Mouse (Mus musculus) kidney, embryonic 16.5 days (tissue): ENCODE data around the gene Gm20388. TPM values are rescaled to one million over a fixed set of nuclear protein-coding genes. Genes with fewer than 3 reads are reported as not detected.

Experiments used
- ATAC-seq: fragments of 200-750 bp; cut with Nextera tagmentation; 2 replicates; pipeline ENCODE4 v1.8.0; 2017; ENCODE audit warnings: moderate TSS enrichment; ENCODE audit not compliant: low FRiP score, low TSS enrichment
- H3K27ac ChIP-seq: fragments of 300-500 bp; sonication (generic); 2 replicates; pipeline ENCODE4 v1.5.1; 2014; ENCODE audit warnings: low read length
- H3K27me3 ChIP-seq: fragments of 300-500 bp; sonication (generic); 2 replicates; pipeline ENCODE4 v1.6.1; 2014; ENCODE audit warnings: low read length, control low read depth, mixed read lengths; ENCODE audit not compliant: insufficient read depth
- H3K36me3 ChIP-seq: fragments of 300-500 bp; sonication (generic); 2 replicates; pipeline ENCODE4 v1.6.1; 2014; ENCODE audit warnings: low read length, control low read depth, mixed read lengths; ENCODE audit not compliant: insufficient read depth
- H3K4me1 ChIP-seq: fragments of 300-500 bp; sonication (generic); 2 replicates; pipeline ENCODE4 v1.6.1; 2014; ENCODE audit warnings: low read length, control low read depth, mixed read lengths; ENCODE audit not compliant: insufficient read depth
- H3K4me2 ChIP-seq: fragments of 300-500 bp; sonication (generic); replicated peaks from 2 replicates; pipeline ENCODE4 v1.6.1; 2014; ENCODE audit warnings: low read depth, low read length
- H3K4me3 ChIP-seq: fragments of 300-500 bp; sonication (generic); 2 replicates; pipeline ENCODE4 v1.5.1; 2014; ENCODE audit warnings: mild to moderate bottlenecking, low read length
- H3K9ac ChIP-seq: fragments of 300-500 bp; sonication (generic); replicated peaks from 2 replicates; pipeline ENCODE4 v1.6.1; 2014; ENCODE audit warnings: low read length
- H3K9me3 ChIP-seq: fragments of 300-500 bp; sonication (generic); 2 replicates; pipeline ENCODE4 v1.6.1; 2016; ENCODE audit warnings: low read length, control low read depth
- WGBS: fragments of 180-500 bp; shearing (Covaris S2); extraction: QIAGEN DNeasy Blood & Tissue Kit; methylation state at CpG from one replicate; pipeline ENCODE4 v1.1.7; 2014; 5-methylcytosine and 5-hydroxymethylcytosine counted together
- polyA plus RNA-seq: library from polyadenylated mRNA; unstranded; fragments of >200 nt; fragmentation: Nextera tagmentation; extraction: Ambion mirVana; gene quantifications from 2 replicates; pipeline ENCODE4 v1.2.1, GENCODE M21; 2015

Gm20388 gene
- polyA plus RNA-seq, 1 experiment from 2014 or later = 7.7 TPM

DNA sequence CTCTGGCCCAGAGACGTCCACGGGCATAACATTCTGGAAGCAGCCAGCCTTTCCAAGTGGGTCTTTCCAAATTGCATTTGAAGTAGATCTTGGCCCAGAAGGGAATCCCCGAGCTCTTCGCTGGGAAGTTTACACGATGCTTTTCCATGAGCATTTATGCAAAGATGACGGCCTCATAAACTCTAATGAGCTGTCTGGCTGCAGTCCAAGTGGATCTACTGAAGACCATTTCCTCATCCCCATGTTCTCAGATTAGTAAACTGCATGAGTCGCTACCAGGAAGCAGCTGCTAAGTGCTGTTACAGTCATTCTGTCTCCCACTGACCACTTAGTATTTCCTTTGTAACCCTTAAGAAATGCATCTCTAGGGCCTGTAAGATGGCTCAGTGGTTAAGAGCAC, 3852.7 kb downstream of the Gm20388 start:
- WGBS = 49% methylated on average over 7 of the region's 7 CpGs
- ATAC-seq = no peak
- Histone ChIP-seq H3K9ac (no peak overlapping the region), H3K36me3 (no peaks in the 10 kb centered on the region), H3K9me3 (no peaks in the 10 kb centered on the region), H3K4me1 (peaks cover 27% of the 10 kb centered on the region), H3K27ac (peak overlapping the region; percentile 43; the same call in 1 of the 2 replicates), H3K4me2 (no peak overlapping the region), H3K27me3 (no peaks in the 10 kb centered on the region), H3K4me3 (no peak overlapping the region)

DNA sequence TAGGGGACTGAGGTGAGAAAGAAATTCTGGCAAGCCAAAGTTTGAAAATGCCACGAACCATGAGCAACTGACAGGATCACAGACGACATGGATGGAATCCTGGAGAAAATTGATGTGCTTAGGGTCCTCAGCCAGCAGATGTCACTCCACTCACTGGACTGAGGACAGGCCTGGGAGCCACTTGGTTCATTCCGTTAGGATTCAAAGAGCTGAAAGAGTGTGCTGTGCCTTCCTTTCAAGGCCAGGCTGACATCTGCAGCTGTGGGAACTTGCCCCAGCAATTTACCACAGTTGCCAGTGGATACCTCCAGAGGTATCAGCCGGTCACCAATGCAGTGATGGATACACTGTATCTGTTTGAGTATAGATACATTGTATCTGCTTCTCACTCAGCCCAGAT, 3854.0 kb downstream of the Gm20388 start:
- no peak for ATAC-seq
- Histone ChIP-seq H3K27ac (no peak overlapping the region), H3K27me3 (no peaks in the 10 kb centered on the region), H3K9me3 (no peaks in the 10 kb centered on the region), H3K4me2 (no peak overlapping the region), H3K9ac (no peak overlapping the region), H3K4me1 (peaks cover 27% of the 10 kb centered on the region), H3K36me3 (no peaks in the 10 kb centered on the region), H3K4me3 (no peak overlapping the region)
- 49% methylated on average over 4 of the region's 4 CpGs for WGBS

DNA sequence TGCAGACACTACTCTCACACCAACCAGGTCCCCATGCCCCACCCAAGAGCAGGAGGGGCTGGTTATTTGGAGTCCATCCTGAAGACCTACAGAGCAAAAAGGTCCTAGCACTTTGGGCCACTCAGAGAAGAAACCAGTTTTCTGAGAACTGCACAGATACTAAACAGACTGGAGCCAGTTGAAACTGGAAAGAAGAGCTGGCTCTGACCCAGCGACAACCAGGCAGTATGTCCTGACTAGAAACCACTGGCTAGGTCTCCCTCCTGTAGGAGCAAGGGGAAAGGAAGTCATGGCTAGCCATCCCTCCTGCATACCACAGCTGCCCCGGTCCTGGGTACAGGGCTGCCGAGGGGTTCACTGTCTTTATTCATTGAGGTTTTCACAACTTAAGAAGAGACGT, 3855.9 kb downstream of the Gm20388 start:
- no peak overlapping the region for H3K9ac ChIP-seq
- no peak overlapping the region for H3K27ac ChIP-seq
- ATAC-seq = no peak
- H3K4me1 ChIP-seq = peaks cover 12% of the 10 kb centered on the region
- no peak overlapping the region for H3K4me2 ChIP-seq
- H3K27me3 ChIP-seq = no peaks in the 10 kb centered on the region
- H3K36me3 ChIP-seq = no peaks in the 10 kb centered on the region
- 84% methylated on average over 4 of the region's 4 CpGs for whole genome bisulfite sequencing
- no peaks in the 10 kb centered on the region for H3K9me3 ChIP-seq
- no peak overlapping the region for H3K4me3 ChIP-seq

DNA sequence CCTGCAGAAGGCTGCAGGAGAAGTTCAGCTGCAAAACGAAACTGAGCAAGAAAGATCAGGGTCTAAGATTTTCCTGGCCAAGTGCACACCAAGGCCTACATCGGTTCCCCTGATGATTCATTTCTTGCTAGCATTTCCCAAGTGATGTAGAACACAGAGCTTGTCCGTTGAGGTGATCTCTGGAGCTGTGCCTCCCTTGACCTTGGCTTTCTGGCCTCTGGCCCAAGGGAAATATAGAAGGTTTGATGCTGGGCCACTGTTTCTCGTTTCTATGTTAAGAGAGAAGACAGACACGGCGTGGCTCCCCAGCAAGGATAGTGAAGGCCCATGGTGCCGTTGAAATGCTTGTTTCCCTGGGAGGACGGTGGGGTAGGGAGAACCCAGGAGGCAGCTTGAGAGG, 3857.2 kb downstream of the Gm20388 start:
- WGBS = 78% methylated on average over 8 of the region's 8 CpGs
- Histone ChIP-seq H3K36me3 (no peaks in the 10 kb centered on the region), H3K27me3 (no peaks in the 10 kb centered on the region)

DNA sequence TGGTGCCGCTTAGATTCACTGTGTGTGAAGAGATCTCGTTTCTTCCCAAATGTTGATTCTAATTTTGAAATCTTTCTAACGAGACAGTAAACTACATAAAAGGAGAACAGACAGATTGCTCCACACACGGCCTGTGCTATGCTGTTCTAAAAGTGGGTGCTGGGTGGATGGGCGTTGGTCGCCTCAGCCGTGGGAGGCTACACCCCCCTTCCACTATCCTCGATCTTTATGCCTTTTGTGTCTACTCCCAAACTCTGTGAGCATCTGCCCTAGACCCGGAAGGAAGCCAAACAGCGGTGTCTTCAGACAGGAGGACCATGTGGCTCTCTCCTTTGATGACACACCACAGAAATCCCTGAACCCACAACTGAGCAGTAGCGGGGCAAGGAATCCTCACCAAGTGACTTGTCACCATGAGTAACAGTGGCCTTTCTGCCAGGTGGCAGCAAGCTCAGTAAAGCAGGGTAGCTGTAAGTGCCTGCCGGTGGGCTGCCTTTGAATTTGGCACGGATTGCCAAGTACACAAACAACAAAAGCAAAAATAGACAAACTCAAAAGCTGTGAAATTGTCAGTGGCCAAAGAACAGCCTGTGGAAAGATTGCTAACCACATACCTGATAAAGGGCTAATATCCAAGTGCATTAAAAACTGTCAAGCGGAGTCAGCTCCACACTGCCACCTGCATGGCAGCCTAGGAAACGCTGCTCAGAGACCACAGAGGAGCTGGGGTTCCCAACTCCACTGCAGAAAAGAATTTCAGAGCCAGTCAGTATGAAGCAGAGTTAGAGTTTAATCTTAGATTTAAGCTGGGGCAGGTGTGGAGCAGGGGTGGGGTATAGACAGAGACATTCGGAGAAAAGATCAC, 3858.1 kb downstream of the Gm20388 start:
- Histone ChIP-seq H3K4me2 (no peak overlapping the region), H3K9ac (no peak overlapping the region), H3K4me1 (0 out of 2 replicates have a peak, but pooled peaks cover 2% of the 10 kb centered on the region), H3K27ac (no peak overlapping the region), H3K27me3 (no peaks in the 10 kb centered on the region), H3K4me3 (no peak overlapping the region), H3K9me3 (no peaks in the 10 kb centered on the region), H3K36me3 (no peaks in the 10 kb centered on the region)
- WGBS = 60% methylated on average over 16 of the region's 16 CpGs
- no peak for ATAC-seq

More for the DNA sequence above, 3857.2 kb downstream of the Gm20388 start:
- Histone ChIP-seq H3K4me1 (0 out of 2 replicates have a peak, but pooled peaks cover 8% of the 10 kb centered on the region), H3K9me3 (no peaks in the 10 kb centered on the region), H3K4me3 (no peak overlapping the region), H3K4me2 (no peak overlapping the region), H3K27ac (no peak overlapping the region), H3K9ac (no peak overlapping the region)
- ATAC-seq = no peak

DNA sequence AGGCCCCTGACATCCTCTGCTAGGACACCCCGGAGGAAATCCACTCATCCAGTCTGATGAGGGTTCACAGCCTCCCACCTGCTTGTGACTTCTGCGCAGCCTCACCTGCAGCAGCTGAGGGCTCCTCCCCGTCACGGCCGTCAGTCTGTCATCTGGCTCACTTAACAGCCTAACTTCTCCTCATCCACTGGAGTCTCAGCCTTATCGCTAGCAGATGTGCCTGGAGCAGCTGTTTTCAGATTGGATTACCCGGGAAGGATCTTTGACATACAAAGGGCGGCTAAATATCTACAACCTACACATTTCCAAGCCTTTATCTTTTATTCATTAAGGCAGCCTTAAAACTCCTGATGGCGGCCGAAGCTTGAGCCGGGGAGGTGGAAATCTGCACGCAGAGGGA, 3862.8 kb downstream of the Gm20388 start:
- Histone ChIP-seq H3K4me1 (no peaks in the 10 kb centered on the region), H3K27ac (no peak overlapping the region), H3K9ac (no peak overlapping the region), H3K27me3 (no peaks in the 10 kb centered on the region), H3K4me3 (no peak overlapping the region), H3K9me3 (no peaks in the 10 kb centered on the region), H3K36me3 (no peaks in the 10 kb centered on the region), H3K4me2 (no peak overlapping the region)
- ATAC-seq = no peak
- WGBS = 60% methylated on average over 12 of the region's 12 CpGs

DNA sequence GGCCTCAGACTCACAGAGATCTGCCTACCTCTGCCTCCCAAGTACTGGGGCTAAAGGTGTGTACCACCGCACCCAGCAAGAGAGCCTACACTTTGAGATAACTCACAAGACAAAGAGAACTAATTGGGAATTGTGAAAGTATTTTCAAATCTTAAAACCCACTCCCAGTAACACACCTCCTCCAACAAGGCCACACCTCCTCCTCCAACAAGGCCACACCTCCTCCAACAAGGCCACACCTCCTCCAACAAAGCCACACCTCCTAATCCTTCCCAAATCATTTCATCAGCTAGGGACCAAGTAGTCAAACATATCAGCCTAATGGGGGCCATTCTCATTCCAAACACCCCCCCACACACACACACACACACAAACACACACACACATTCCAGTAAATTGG, 3863.8 kb downstream of the Gm20388 start:
- WGBS = 100% methylated on average over 1 of the region's 1 CpGs

DNA sequence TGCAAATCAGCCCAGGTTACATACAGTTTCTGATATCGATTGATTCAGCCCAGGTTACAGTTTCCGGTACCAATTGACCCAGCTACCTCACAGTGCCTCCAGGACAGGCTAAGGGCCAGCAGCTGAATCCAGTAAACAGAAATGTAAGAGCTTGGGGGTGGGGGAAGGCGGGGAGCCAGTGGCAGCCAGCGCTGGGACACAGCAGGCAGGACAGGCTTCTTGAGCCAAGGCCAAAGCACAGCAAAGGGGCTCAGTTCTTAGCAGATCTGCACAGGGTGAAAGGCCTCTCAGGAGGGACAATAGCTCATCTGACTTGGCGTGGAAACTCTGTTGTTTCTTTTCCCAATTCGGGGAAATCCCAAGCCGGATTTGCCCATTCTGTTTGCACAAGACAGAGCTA, 3866.7 kb downstream of the Gm20388 start:
- Histone ChIP-seq H3K4me2 (no peak overlapping the region), H3K4me1 (peaks cover 12% of the 10 kb centered on the region), H3K27me3 (no peaks in the 10 kb centered on the region), H3K27ac (no peak overlapping the region), H3K36me3 (no peaks in the 10 kb centered on the region), H3K9me3 (no peaks in the 10 kb centered on the region), H3K9ac (no peak overlapping the region), H3K4me3 (no peak overlapping the region)
- 55% methylated on average over 7 of the region's 7 CpGs for WGBS
- no peak for ATAC-seq

More for the DNA sequence above, 3863.8 kb downstream of the Gm20388 start:
- ATAC-seq = no peak
- Histone ChIP-seq H3K4me2 (no peak overlapping the region), H3K27me3 (no peaks in the 10 kb centered on the region), H3K27ac (no peak overlapping the region), H3K9me3 (no peaks in the 10 kb centered on the region), H3K9ac (no peak overlapping the region), H3K4me3 (no peak overlapping the region), H3K4me1 (no peaks in the 10 kb centered on the region), H3K36me3 (no peaks in the 10 kb centered on the region)

DNA sequence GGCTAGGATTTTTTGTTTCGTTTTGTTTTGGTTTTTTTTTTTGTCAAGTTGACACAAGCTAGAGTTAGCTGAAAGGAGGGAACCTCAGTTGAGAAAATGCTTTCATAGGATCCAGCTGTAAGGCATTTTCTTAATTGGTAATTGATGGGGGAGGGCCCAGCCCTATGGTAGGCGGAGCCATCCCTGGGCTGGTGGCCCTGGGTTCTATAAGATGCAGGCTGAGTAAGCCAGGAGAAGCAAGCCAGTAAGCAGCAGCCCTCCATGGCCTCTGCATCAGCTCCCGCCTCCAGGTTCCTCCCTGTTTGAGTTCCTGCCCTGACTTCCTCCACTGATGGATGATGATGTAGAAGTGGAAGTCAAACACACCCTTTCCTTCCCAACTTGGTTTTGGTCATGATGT, 3869.8 kb downstream of the Gm20388 start:
- Histone ChIP-seq H3K4me2 (no peak overlapping the region), H3K9ac (no peak overlapping the region), H3K27ac (no peak overlapping the region), H3K4me3 (no peak overlapping the region), H3K36me3 (no peaks in the 10 kb centered on the region), H3K4me1 (peaks cover 12% of the 10 kb centered on the region), H3K27me3 (no peaks in the 10 kb centered on the region), H3K9me3 (no peaks in the 10 kb centered on the region)
- ATAC-seq = no peak
- 50% methylated on average over 3 of the region's 3 CpGs for WGBS

DNA sequence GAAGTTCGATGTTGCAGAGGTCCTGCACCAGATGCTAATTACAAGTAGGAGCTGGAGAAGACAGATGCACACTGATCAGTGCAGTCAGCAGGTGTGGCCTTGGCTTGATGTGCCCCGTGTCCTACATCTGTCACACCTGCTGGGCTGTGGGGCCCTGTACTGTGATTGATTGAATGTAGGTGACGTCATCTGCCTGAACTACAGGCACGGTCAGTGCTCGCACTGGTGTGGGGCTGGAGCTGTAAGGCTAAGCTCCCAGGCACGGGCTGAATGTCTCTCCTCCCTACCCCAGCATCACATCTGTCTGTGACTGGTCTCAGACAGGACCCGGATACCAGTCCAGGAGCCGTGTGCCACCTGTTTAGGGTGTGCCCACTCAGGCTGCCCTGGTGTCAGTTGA, 3870.6 kb downstream of the Gm20388 start:
- peak; percentile 24; the same call in 1 of the 2 replicates for ATAC-seq

More for the DNA sequence above, 3870.6 kb downstream of the Gm20388 start:
- H3K4me1 ChIP-seq = peaks cover 12% of the 10 kb centered on the region
- H3K4me2 ChIP-seq = peak overlapping the region; percentile 27; the same call in 1 of the 2 replicates
- H3K9ac ChIP-seq = no peak overlapping the region
- no peaks in the 10 kb centered on the region for H3K27me3 ChIP-seq
- H3K27ac ChIP-seq = no peak overlapping the region
- no peaks in the 10 kb centered on the region for H3K36me3 ChIP-seq
- H3K9me3 ChIP-seq = no peaks in the 10 kb centered on the region
- WGBS = 23% methylated on average over 8 of the region's 8 CpGs
- H3K4me3 ChIP-seq = no peak overlapping the region
